Mouse (Mus musculus) 3T3-L1 (cell line): Measurements from ENCODE around the gene Mdp1.

Source experiments
- DNase-seq: peaks from one replicate; pipeline ENCODE4 v3.0.0-alpha.2; 2015; ENCODE audit warnings: low read depth, low spot score

Gene Mdp1

GRCm38 (mm10) chr14:55643060-55643907 is 17.0 kb downstream of the Mdp1 start, which contains the start of gene Tm9sf1:
Tm9sf1 (minus strand) TSS chr14:55643806.
- DNase-seq = peak; percentile 67

GRCm38 (mm10) chr14:55642679-55643059 is 17.6 kb downstream of the Mdp1 start:
- DNase-seq = no peak

GRCm38 (mm10) chr14:55641291-55641690 is 19.0 kb downstream of the Mdp1 start:
- peak; percentile 6 for DNase-seq

- DNase-seq = no peak
Observed at GRCm38 (mm10) chr14:55640816-55641215, 19.5 kb downstream of the Mdp1 start.

GRCm38 (mm10) chr14:55637795-55638194 is 22.5 kb downstream of the Mdp1 start, which contains the start of gene Gm49378:
Gm49378 (minus strand) TSS chr14:55637895.
- no peak for DNase-seq

- DNase-seq = peak; percentile 93
Observed at GRCm38 (mm10) chr14:55635523-55636007, 24.7 kb downstream of the Mdp1 start, which contains the start of gene Ipo4. Ipo4 (minus strand) TSS chr14:55635957.

- peak; percentile 58 for DNase-seq
Observed at GRCm38 (mm10) chr14:55634874-55635522, 25.3 kb downstream of the Mdp1 start.

GRCm38 (mm10) chr14:55629312-55629711 is 31.0 kb downstream of the Mdp1 start:
- peak; percentile 39 for DNase-seq

GRCm38 (mm10) chr14:55628077-55628827 is 32.1 kb downstream of the Mdp1 start:
- DNase-seq = no peak

- no peak for DNase-seq
Observed at GRCm38 (mm10) chr14:55618486-55619195, 41.7 kb downstream of the Mdp1 start.

GRCm38 (mm10) chr14:55617822-55618221 is 42.5 kb downstream of the Mdp1 start, which contains the start of gene Rec8:
Rec8 (plus strand) TSS chr14:55618037.
- no peak for DNase-seq

- no peak for DNase-seq
Observed at GRCm38 (mm10) chr14:55616844-55617243, 43.5 kb downstream of the Mdp1 start.

- DNase-seq = peak; percentile 32
Observed at GRCm38 (mm10) chr14:55615876-55616275, 44.4 kb downstream of the Mdp1 start.

GRCm38 (mm10) chr14:55614565-55615178 is 45.6 kb downstream of the Mdp1 start:
- DNase-seq = no peak

- DNase-seq = no peak
Observed at GRCm38 (mm10) chr14:55613346-55613745, 47.0 kb downstream of the Mdp1 start.

- no peak for DNase-seq
Observed at GRCm38 (mm10) chr14:55608339-55608738, 52.0 kb downstream of the Mdp1 start.
